Comparison of ENCODE assay signal across 19 mouse cellular contexts in the genomic region with DNA sequence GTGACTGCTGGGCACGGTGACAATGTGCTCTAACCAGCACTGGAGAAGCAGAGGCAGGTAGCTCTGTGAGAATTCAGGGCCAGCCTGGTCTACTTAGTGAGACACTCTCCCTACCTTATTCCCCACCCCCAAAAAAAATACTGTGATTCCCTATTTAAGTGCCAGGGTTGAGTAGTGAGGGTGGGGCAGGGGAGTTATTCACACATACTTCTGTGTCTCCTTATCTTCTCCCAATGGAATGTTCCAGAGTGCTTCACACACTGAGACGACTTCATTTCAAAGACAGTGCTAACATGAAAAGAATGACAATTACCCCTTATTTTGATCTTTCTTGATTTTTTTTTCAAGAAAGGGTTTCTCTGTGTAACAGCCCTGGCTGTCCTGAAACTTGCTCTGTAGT. TPM values are rescaled to one million over a fixed set of nuclear protein-coding genes. Genes with fewer than 3 reads are reported as not detected.
"Had no signal": no experiment of that assay in that cellular context is flagged by ENCODE, and none has a peak within 500 bp of the region (broad histone marks: within the 10 kb centered on the region; RNA-seq: fewer than 3 reads in every experiment).

No protein-coding gene starts in this region.

- DNase-seq: retina, postnatal 1 day; right cerebral cortex, adult 18-20 months; right cerebral cortex, postnatal 14 days; right cerebral cortex, postnatal 25 days; right cerebral cortex, postnatal 4 days; spleen, adult 18-20 months; thymus, adult 18-20 months; thymus, adult 2 months; thymus, postnatal 14 days; thymus, postnatal 25 days; thymus, postnatal 36 days; thymus, postnatal 4 days had no signal

- H3K4me3 ChIP-seq: neural tube, embryonic 13.5 days; neural tube, embryonic 15.5 days; stomach, embryonic 15.5 days had no signal

- H3K4me2 ChIP-seq: neural tube, embryonic 13.5 days; neural tube, embryonic 15.5 days; stomach, embryonic 15.5 days had no signal

- H3K36me3 ChIP-seq: neural tube, embryonic 13.5 days; neural tube, embryonic 15.5 days; stomach, embryonic 15.5 days had no signal

- H3K4me1 ChIP-seq: neural tube, embryonic 13.5 days; neural tube, embryonic 15.5 days; stomach, embryonic 15.5 days had no signal

- H3K9me3 ChIP-seq: neural tube, embryonic 13.5 days; neural tube, embryonic 15.5 days; stomach, embryonic 15.5 days had no signal

- H3K27ac ChIP-seq: neural tube, embryonic 13.5 days; neural tube, embryonic 15.5 days; stomach, embryonic 15.5 days; stomach, postnatal 0 days had no signal

- H3K9ac ChIP-seq: neural tube, embryonic 13.5 days; neural tube, embryonic 15.5 days; stomach, embryonic 15.5 days had no signal

- H3K27me3 ChIP-seq: neural tube, embryonic 13.5 days; neural tube, embryonic 15.5 days; stomach, embryonic 15.5 days had no signal

RNA-seq across cellular contexts. Expression of a gene that starts 40.9 kb away (rescaled TPM):
- polyA plus RNA-seq: small intestine, adult 2 months; spleen, adult 2 months; urinary bladder, adult 2 months had no signal
